23 mouse cellular contexts compared by ENCODE assay signal in genomic region chr4:133485691-133486425, GRCm38 (mm10). TPM values are rescaled to one million over a fixed set of nuclear protein-coding genes. Genes with fewer than 3 reads are reported as not detected.
A peak's percentile ranks its signal among the peaks of the same experiment; 100 is the strongest.
DNase-seq lines count a peak whose midpoint lies in the region; ATAC-seq and TF ChIP-seq lines count a peak whose summit lies in the region.
"Had no signal": no experiment of that assay in that cellular context is flagged by ENCODE, and none has a peak within 500 bp of the region (broad histone marks: within the 10 kb centered on the region; RNA-seq: fewer than 3 reads in every experiment).

No protein-coding gene starts in this region.

- H3K36me3 ChIP-seq in E14TG2a.4 (ENCODE audit: insufficient read depth, low read length), result peaks cover 10% of the 10 kb centered on the region
- H3K36me3 ChIP-seq in G1E (replicated peaks), result no peaks in the 10 kb centered on the region
- no peaks in the 10 kb centered on the region for H3K36me3 ChIP-seq in liver, embryonic 12.5 days
- H3K36me3 ChIP-seq: embryonic facial prominence, embryonic 15.5 days; forebrain, embryonic 10.5 days; heart, embryonic 13.5 days; hindbrain, embryonic 15.5 days had no signal

- peak overlapping the region; percentile 64 for H3K4me3 ChIP-seq in E14TG2a.4 (replicated peaks; ENCODE audit: low read length)
- H3K4me3 ChIP-seq in G1E (ENCODE audit: low read depth, low read length), result peak overlapping the region; percentile 14; the same call in 1 of the 2 replicates
- H3K4me3 ChIP-seq in liver, embryonic 12.5 days, result no peak overlapping the region
- H3K4me3 ChIP-seq: embryonic facial prominence, embryonic 15.5 days; erythroblast, embryonic 14.5 days; forebrain, embryonic 10.5 days; heart, embryonic 13.5 days; hindbrain, embryonic 15.5 days had no signal

- no peak for ATAC-seq in G1E (ENCODE audit: extremely low read depth, insufficient number of reproducible peaks, low FRiP score, poor library complexity, severe bottlenecking)
- ATAC-seq in liver, embryonic 12.5 days, result no peak
- ATAC-seq: activated CD4-positive, CD25-positive, alpha-beta regulatory T cell, adult 4 months; forebrain, embryonic 14.5 days; intestine, embryonic 16.5 days had no signal

- H3K27ac ChIP-seq in liver, embryonic 12.5 days, result no peak overlapping the region
- H3K27ac ChIP-seq: embryonic facial prominence, embryonic 15.5 days; forebrain, embryonic 10.5 days; heart, embryonic 13.5 days; hindbrain, embryonic 15.5 days had no signal

- no peak overlapping the region for H3K9ac ChIP-seq in liver, embryonic 12.5 days
- H3K9ac ChIP-seq: embryonic facial prominence, embryonic 15.5 days; heart, embryonic 13.5 days; hindbrain, embryonic 15.5 days had no signal

- no peak overlapping the region for H3K4me2 ChIP-seq in liver, embryonic 12.5 days
- H3K4me2 ChIP-seq: embryonic facial prominence, embryonic 15.5 days; heart, embryonic 13.5 days; hindbrain, embryonic 15.5 days had no signal

- peaks cover 55% of the 10 kb centered on the region for H3K27me3 ChIP-seq in E14TG2a.4 (ENCODE audit: insufficient read depth, low read length)
- peaks cover 53% of the 10 kb centered on the region for H3K27me3 ChIP-seq in G1E (ENCODE audit: insufficient read depth, low read length)
- peaks cover 60% of the 10 kb centered on the region for H3K27me3 ChIP-seq in liver, embryonic 12.5 days (replicated peaks)

- TF ChIP-seq CTCF in E14TG2a.4 (conservative IDR thresholded peaks at IDR 0.05; ENCODE audit: low read length), result no peak
- TF ChIP-seq CTCF in G1E (IDR thresholded peaks at IDR 0.05; ENCODE audit: low read depth, low read length), result no peak

- no peaks in the 10 kb centered on the region for H3K9me3 ChIP-seq in E14TG2a.4 (ENCODE audit: low read length)
- H3K9me3 ChIP-seq in G1E (replicated peaks), result no peaks in the 10 kb centered on the region
- H3K9me3 ChIP-seq in liver, embryonic 12.5 days (replicated peaks), result no peaks in the 10 kb centered on the region
- H3K9me3 ChIP-seq: embryonic facial prominence, embryonic 15.5 days; forebrain, embryonic 10.5 days; heart, embryonic 13.5 days; hindbrain, embryonic 15.5 days had no signal

- DNase-seq in cerebellum, postnatal 10 days, result peak; percentile 57 to 70
- DNase-seq in cerebellum, adult 9-10 months, result no peak
- DNase-seq in G1E (ENCODE audit: low spot score), result no peak
- DNase-seq in lung, postnatal 25 days (ENCODE audit: low spot score), result no peak
- DNase-seq: adrenal gland, adult 2 months; adrenal gland, postnatal 25 days; cerebellum, adult 18-20 months; embryo, embryonic 11 days; heart, postnatal 36 days; kidney, adult 8-10 months had no signal

- WGBS in liver, embryonic 12.5 days (ENCODE audit: insufficient replicate concordance), result 75% methylated on average over 28 of the region's 28 CpGs

- H3K4me1 ChIP-seq in E14TG2a.4 (replicated peaks; ENCODE audit: low read depth, low read length) (peaks cover 89% of the 10 kb centered on the region), G1E (ENCODE audit: insufficient read depth, low read depth, low read length) (peaks cover 16% of the 10 kb centered on the region)
- H3K4me1 ChIP-seq in liver, embryonic 12.5 days, result peaks cover 30% of the 10 kb centered on the region

RNA-seq across cellular contexts. Expression of gene Tent5b, which starts 5.9 kb away (rescaled TPM):
- total RNA-seq in G1E (2014; fragmentation: Nextera tagmentation) (not detected in 2 replicates), G1E (2017) (not detected in 2 replicates)
- polyA plus RNA-seq in G1E (2012), result not detected in 2 replicates
- polyA plus RNA-seq in liver, embryonic 12.5 days (2016; fragmentation: Nextera tagmentation; extraction: Ambion mirVana), result 0.06 TPM in 1 of 2 replicates, not detected in the other
- total RNA-seq: common myeloid progenitor, adult 5-6 weeks had no signal
- polyA plus RNA-seq: activated CD4-positive, CD25-positive, alpha-beta regulatory T cell, adult 4 months; erythroblast, embryonic 14.5 days had no signal

RNA-seq across cellular contexts. Expression of gene Trnp1, which starts 12.5 kb away (rescaled TPM):
- total RNA-seq in G1E (2014; fragmentation: Nextera tagmentation), result not detected in 2 replicates
- total RNA-seq in G1E (2017), result 0.16 TPM in 1 of 2 replicates, not detected in the other
- not detected in 2 replicates for polyA plus RNA-seq in G1E (2012)
- 0.14 and 0.27 TPM in 2 replicates for polyA plus RNA-seq in liver, embryonic 12.5 days (2016; fragmentation: Nextera tagmentation; extraction: Ambion mirVana)
- total RNA-seq: common myeloid progenitor, adult 5-6 weeks had no signal
- polyA plus RNA-seq: activated CD4-positive, CD25-positive, alpha-beta regulatory T cell, adult 4 months; erythroblast, embryonic 14.5 days had no signal

RNA-seq across cellular contexts. Expression of gene Kdf1, which starts 32.9 kb away (rescaled TPM):
- total RNA-seq in G1E (2014; fragmentation: Nextera tagmentation) (not detected in 2 replicates), G1E (2017) (0.06 TPM in 1 of 2 replicates, not detected in the other)
- polyA plus RNA-seq in G1E (2012), result not detected in 2 replicates
- 0.26 and 0.44 TPM in 2 replicates for polyA plus RNA-seq in liver, embryonic 12.5 days (2016; fragmentation: Nextera tagmentation; extraction: Ambion mirVana)
- total RNA-seq: common myeloid progenitor, adult 5-6 weeks; gastrocnemius, adult 8-10 months; gastrocnemius, postnatal 4 days; heart, postnatal 36 days had no signal
- polyA plus RNA-seq: activated CD4-positive, CD25-positive, alpha-beta regulatory T cell, adult 4 months; erythroblast, embryonic 14.5 days had no signal

RNA-seq across cellular contexts. Expression of gene Nudc, which starts 59.9 kb away (rescaled TPM):
- total RNA-seq in G1E (2014; fragmentation: Nextera tagmentation) (150 and 160 TPM in 2 replicates), G1E (2017) (181 and 220 TPM in 2 replicates)
- polyA plus RNA-seq in G1E (2012), result 629 and 697 TPM in 2 replicates
- polyA plus RNA-seq in liver, embryonic 12.5 days (2016; fragmentation: Nextera tagmentation; extraction: Ambion mirVana), result 285 and 299 TPM in 2 replicates

Comparison
In these comparisons a context has a peak if more than half of its experiments do, and no peak if none do; other contexts are left out.
1. DNase-seq: peak in cerebellum, postnatal 10 days (2 of 2); none in cerebellum, adult 9-10 months (single experiment), G1E (single experiment) and lung, postnatal 25 days (single experiment).